Mouse (Mus musculus) activated CD4-positive, CD25-positive, alpha-beta regulatory T cell, adult 4 months (primary cell): ENCODE measurements around the gene Cpa4. TPM values are rescaled to one million over a fixed set of nuclear protein-coding genes. Genes with fewer than 3 reads are reported as not detected.

ENCODE experiments used
- ATAC-seq: one replicate; pipeline ENCODE4 v1.8.0; 2017
- polyA plus RNA-seq, 2 experiments: library from polyadenylated mRNA; unstranded; fragments of 100-300 nt; shearing (Covaris generic); gene quantifications; one replicate each; pipeline ENCODE4 v1.2.1; 2017

Gene Cpa4
- under 1 TPM in 1 of 2 experiments, not detected in 1; 0.16 TPM for polyA plus RNA-seq

DNA sequence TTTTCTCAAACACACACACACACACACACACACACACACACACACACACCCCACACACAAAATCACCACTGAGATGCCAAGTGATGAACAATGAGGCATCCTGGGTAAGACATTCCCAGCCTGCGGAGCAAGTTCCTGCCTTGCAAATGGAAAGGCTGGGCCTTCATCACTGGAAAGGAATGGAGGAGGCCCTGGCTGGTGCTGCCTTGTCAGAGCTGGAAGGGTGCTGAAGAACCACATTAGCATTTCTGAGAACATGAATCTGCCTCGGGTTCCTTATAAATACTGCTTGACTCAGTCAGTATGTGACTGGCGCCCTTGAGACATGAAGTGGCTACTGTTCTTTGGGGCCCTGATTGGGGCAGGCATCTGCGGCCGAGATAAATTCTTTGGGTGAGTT, at the start of gene Cpa4:
Gene Cpa4, plus strand, starts transcription at position 301 of the 400 bp plus-strand sequence.
- ATAC-seq = no peak

DNA sequence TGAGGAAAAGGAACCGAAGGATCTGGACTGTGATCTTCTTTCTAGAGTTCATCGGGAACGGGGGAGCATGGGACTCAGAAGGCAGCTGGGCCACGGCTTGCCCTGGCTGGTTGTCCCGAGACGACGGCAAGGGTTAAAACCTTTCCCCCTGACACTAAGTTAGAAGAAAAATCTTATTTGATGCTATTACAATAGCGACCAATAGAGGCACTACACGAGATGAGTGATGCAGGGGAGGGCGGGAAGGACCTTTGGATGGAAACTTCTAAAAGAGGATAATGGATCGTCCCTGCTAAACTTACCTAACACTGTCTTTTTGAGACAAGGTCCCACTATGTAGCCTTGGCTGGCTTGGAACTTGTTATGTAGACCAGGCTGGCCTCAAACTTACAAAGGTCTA, 47.8 kb upstream of the Cpa4 start:
- no peak for ATAC-seq

DNA sequence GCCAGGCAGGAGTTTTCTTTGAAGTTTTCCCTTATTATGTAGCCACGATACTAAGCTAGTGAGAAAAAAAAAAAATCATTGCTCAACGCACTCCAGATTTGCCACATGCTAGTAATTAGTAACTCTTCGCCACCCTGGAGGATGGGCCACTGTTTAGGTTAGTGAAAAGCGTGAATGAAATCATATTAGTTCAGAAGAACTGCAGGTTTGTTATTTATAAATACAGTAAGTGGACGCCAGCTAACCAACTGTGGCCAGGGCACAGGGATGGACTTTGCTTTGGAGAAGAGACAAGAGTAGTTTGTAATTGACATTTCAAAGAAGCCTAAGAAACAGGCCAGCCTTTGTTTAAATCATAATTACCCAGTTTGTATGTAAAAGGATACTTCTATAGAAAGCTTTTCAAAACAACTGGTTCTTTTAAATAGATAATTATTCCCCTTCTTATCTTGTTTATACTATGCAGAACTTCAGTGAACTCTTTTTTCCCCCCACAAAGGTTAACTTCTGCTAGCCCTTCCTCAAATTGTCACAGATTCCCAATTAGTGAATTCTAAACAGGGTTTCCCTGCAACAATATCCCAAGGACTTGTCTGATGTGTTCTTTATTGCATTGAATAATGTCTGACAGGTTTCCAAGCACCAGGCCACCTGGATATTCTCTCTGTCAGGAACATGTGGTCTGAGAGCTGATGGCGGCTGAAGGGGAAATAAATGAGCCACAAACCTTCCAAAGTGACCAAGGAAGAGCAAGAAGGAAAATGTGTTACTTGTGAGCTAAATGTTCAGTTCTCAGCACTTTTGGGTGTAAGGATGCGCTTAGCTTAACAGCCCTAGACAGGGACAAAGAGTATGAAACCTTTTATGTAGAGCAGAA, 42.5 kb upstream of the Cpa4 start:
- no peak for ATAC-seq

DNA sequence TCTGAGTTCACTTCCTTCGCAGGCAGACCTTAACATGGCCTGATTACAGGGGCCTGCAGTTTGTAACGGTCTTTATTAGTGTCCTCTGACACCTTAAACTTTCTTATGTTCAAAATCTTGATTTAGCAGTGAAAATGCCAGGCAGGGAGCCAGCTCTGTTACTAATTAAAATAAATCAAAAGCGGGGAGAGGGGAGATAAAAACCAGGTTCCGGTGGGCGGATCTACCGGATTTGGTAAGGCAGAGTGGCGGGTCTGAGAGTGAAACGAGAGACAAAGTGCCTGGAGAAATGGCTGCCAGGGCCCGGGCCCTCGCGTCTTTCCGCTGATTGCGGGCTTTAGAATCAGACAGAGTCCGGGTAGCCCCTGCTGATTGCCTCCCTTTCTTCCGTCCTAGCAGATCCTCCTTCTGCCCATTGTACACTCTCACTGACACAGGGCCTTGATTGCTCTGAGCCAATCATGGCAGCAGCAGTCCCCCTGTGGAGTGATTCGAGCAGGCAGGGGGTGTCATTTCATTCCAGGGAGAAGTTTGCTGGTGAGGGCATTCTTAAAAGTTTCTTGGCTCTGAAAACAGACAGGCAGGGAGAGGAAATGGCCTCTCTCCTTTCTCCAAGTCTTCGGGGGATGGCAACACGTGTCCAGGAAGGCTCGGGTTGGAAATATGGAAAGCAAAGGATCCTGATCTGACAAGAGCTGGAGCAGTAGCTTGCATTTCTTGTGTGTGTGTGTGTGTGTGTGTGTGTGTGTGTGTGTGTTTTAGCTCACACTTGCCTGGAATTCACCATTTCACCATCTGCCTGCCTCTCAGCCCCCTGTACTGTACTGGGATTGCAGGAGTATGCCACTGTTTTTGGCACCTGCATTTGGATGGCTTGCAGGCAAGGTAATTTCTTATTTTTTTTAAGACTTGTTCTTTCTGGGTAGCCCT, 41.3 kb upstream of the Cpa4 start:
- no peak for ATAC-seq

DNA sequence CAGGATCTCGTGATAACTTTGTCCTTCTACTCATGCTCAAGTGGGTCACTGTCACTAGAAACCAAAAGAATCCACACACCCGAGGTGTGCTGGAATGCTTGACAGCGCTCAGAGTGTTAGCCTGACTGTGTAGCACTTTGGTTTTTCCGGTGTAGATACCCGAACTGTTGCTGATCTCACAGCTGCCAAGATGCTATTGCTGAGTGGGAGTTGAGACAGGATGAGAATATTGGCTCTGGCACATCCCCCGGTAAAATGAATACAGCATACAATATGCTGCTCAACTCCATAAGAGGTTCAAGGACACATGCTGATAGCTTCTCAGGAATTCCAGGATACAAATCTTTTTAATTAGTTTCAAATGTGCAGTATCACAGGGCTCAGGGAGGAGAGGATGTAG, 39.4 kb upstream of the Cpa4 start:
- ATAC-seq = no peak

DNA sequence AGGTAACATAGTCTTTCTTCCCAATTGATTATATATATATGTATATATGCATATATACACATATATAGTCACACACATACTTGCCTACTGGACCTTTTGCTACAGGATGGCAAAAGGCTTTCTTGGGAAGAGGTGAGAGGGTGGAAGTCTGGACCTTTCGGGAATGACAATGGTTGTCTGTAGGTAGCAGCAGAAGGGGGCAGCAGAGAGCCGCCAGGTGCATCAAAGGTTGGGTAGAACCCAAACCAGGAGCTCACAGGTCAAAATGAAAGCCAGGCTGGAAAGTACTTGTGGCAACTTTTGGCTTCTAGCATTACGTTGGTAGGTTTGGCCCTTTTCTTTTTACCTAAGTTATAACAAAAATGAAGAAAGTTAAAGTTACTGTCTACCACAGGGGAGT, 32.8 kb upstream of the Cpa4 start:
- ATAC-seq = no peak

DNA sequence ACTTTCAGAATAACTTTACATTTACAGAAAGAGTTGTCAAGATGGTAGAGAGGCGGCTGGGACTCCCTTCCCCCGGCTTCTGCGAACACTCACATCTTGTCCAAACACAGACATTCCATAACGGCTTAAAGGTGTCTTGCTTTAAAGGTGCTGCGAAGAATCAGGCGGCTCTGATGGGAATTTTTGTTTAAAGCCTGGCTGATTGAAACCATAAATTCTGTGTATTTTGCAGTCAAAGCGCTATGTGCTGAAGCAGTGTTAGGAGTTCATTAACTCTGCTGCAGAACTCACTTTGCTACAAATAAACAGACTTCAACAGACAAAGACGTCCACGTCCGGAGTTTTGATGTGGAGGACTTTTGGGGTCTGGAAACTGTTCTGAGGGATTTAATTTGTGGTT, 29.9 kb upstream of the Cpa4 start:
- ATAC-seq = no peak

DNA sequence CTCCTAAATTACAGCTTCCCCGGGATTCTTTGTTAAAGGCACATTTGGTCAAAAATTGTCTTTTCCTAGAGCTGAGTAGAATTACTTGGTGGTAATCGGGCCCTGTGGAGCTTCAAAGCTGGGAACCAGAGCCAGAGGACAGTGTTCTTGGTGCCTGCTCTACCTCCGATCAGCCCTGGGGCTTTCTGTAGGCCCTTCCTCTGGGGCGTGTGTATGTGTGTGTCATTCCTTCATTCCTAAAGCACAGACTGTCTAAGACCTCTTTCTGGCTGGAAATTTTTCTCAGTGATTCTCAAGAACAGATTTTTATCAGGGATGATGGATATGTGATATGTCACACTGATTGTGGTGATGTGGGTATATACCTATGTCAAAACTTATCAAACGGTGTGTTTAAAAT, 29.4 kb upstream of the Cpa4 start:
- ATAC-seq = no peak

DNA sequence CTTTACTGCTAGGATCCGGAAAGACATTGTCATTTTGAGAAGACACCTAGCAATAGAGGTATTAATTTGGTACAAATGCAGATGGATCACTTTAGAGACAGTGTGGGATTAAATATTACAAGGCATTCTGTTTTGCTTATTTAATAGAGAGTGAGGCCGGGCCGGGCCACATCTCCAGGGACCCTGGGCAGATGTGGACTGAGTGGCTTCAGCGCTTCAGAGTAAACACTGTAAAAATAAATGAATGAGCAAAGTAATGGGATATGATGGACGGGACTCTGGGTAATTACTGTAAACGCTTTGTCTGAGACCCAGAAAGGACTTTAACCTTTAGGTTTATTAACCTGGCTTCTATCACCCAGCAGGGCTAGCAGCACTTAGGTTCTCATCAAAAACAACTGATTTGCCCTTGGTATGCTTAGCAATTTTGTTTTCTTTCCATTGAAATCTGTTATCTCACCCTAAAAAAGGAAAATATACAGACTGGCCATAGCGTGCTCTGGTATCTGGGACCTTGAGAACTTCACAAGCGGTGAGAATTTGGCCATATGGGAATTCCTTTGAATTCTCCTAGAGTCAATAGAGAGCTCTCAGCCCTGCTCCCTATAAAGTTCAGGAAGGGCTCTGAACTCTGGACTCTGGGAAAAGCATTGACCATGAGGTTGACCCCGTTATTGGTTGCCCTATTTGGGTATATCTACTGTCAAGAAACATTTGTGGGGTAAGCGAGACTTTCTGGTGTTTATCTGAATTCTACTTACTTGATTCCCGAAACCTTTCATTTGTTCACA, 27.0 kb upstream of the Cpa4 start, which contains the start of gene Cpa2:
Gene Cpa2, plus strand, starts transcription at position 574 of the 791 bp plus-strand sequence.
- ATAC-seq = no peak

DNA sequence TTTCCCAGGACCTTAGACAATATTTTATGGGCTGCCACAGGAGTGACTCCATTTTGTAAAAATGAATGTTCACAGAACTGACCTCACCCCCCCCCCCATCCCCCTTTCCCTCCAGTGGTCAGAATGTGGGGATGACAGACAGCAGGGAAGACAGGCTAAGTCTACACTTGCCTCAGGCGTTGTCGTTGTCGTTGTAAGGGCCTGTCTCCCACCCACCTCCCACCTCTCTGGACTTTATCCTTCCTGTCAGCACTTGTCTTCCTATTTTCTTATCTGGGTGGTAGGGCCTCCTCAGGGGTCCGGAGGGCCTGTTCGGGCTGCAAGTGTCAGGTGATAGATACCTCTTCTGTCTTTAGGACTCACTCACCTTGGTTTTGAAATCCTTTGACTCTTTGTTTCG, 25.9 kb upstream of the Cpa4 start:
- no peak for ATAC-seq

DNA sequence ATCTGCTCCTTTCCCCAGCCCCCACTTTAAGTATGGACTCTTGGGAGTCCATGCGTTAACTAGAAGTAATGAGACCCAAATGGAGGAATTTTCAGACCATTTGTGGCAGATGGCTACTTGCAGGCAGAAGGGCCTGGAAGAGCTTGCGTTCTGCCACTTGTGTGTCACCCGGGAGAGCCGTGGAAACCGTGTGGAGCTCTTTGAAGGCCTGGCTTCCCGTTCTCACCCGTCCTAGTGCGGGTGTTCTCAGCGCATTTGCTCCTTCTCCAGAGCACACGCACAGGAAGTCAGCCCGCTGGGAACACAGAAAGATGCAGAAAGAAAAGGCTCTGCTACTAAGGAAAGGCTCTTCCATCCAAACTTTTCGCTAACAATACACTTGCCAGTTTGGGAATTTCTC, 25.1 kb upstream of the Cpa4 start:
- ATAC-seq = no peak

DNA sequence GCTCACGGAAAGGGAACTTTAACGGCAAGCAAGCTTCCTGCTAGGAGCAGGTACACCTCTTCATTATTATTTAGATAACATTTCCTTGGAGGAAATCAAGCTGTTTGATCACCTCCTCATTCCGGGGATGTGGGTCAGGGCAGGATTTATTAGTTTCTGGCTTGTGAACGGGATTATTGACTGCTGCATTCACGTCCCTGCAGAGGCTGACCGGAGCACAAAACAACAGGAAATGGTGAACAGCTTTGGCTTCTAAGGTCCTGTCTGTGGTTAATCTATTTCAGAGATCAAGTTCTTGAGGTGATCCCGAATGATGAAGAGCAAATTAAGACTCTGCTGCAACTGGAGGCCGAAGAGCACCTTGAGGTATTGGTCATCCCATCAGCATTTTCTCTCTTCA, 24.3 kb upstream of the Cpa4 start:
- ATAC-seq = no peak

DNA sequence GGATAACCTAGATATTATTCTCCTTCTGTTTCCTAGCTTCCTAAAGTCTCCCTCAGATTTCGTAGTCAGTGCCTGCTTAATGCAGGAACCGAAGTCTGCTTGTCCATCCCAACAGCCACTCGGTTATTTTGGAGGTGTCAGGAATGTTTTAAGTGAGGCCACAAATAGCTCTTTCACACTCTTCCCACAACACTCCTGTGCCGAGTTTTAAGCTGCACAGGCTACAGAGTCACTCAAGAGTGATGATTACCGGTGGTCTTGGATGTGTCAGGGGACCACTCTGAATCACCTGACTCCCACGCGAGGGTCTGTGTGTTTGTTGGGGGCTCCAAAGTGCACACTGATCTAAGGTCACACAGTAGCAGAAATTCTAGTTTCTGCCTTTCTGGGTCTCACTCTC, 22.5 kb upstream of the Cpa4 start:
- no peak for ATAC-seq

DNA sequence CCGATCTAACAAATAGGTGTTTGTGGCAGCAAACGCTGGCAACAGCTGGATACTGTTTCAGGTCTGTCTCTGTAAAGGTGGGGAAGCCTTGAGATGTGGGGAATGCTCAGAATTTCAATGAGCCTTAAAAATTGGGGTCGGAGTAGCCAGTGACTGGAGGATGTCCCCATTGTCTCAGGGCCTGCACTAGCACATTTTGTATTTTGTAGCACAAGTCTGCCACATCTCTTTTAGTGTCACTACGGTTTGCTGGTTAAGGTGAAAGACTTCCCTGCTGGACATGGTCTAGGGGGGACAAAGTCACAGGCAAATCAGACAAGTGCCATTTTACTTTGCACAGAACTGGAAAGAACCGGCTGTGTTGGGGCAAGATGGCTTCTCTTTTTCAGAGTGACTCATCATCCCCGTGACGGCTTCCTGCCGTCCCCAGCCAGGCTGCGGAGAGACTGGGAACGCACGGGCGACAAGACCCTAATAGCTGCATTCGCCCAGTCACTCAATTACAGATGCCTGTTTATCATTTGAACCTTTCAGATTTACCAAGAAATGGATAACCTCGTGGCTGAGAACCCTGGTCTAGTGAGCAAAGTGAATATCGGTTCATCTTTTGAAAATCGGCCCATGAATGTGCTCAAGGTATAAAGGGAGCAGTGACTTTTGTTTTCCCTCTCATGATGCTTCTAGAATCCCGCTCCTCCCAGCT, 21.4 kb upstream of the Cpa4 start:
- ATAC-seq = peak; percentile 85

DNA sequence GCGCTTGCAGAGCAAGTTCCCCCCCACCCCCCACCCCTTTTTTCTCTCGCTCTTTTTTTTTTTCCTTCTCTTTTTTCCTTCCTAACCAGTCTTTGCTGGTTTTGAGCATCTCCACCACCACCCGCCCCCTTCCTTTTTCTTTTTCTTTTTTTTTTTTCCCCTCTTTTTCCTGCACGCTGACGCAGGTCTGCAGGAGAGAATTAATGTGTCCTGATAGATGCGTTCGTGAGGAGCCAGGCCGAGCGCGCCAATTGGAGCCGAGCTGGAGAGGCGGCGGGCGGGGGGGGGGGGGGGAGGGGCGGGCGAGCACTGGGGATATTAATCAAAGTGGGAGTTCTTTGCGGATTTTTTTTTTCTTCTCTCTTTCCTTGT, 20.9 kb upstream of the Cpa4 start:
- no peak for ATAC-seq

DNA sequence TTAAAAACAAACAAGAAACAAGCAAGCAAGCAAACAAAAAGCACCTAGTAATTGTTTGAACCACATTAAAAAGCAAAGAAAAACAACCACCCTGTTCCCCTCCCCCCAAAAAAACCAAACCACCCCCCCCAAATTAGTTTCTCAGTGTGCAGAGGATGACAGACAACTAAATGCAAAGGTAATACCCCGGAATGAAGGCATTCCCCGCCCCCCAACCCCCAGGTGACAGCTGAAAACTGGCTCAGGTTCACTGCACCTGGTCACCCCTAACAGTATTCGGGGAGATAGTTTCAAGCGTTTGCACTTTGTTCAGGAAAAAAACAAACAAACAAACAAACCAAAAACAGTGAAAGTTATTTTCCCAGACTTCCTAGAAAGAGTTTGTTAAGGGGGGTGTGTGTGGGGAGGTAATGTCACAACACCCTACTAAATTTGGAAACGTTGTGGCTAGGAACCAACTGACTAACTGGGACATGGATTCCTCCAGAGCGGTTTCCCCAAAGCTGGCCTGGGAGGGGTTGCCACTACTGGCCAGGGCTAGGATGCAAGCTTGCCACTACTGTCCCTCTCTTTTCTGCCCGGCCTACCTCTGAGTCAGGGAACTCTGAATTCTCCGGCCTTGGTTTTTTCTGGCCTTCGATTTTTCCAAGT, 20.4 kb upstream of the Cpa4 start:
- ATAC-seq = no peak

DNA sequence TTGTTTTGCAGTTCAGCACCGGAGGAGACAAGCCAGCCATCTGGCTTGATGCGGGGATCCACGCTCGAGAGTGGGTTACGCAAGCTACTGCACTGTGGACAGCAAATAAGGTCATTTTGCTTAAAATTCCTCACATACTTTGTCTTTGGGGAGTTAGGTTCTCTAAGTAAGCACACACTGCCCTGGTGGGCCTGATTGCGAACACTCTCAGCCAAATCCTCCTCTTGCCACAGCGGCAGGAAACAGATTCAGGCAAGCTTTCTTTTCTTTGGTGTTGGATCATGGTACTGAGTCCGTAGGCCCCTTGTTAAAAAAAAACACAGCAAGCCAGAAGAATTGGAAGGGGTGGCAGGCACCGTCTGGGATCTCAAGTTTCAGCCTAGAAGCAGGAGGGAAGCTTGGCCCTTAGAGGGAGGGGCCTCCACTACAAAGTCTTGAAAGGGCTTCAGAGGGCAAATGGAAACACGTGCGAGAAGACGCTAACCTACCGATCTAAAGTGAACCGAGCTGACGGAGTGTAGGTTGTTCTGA, 18.9 kb upstream of the Cpa4 start:
- no peak for ATAC-seq

DNA sequence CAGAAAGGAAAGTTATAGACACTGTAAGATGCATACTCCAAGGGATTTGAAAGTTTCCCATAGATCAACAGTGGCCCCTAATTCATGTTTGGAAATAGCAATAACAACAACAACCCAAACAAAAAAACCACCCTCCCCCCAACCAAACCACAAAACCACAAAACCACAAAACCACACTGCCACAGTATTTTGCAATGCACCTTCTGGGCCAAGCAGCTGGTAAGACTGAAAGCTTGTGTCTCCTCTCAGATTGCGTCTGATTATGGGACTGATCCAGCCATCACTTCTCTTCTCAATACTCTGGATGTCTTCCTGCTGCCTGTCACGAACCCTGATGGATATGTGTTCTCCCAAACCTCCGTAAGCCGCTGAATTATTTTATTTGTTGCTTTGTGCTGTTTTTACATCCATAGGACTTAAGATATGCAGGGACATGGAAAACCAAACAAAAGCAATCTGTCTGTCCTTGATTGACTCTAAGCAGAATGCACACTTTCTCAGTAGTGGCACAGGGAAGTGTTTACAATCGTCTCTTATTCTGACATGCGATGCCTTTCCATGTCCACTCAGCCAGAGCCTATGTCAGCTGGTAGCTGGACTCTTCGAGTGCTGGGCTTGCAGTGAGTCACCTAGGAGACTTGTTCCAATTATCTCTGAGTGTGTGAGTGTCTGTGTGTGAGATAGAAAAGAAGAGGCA, 17.5 kb upstream of the Cpa4 start:
- no peak for ATAC-seq

DNA sequence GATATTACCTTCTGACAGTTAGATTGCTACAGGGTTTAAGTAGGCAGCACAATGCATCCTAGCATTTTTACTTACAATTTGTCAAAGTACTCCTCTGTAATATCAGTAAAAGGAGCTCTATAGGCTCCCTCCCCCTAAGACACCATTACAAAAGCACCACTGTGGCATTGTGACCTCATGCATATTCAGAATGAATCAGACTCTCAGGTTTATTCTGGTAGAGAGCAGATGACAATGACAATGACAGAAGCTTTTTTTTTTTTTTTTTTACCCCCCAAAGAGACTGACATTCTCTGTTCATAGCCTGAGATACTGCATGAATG, 17.0 kb upstream of the Cpa4 start:
- ATAC-seq = no peak

DNA sequence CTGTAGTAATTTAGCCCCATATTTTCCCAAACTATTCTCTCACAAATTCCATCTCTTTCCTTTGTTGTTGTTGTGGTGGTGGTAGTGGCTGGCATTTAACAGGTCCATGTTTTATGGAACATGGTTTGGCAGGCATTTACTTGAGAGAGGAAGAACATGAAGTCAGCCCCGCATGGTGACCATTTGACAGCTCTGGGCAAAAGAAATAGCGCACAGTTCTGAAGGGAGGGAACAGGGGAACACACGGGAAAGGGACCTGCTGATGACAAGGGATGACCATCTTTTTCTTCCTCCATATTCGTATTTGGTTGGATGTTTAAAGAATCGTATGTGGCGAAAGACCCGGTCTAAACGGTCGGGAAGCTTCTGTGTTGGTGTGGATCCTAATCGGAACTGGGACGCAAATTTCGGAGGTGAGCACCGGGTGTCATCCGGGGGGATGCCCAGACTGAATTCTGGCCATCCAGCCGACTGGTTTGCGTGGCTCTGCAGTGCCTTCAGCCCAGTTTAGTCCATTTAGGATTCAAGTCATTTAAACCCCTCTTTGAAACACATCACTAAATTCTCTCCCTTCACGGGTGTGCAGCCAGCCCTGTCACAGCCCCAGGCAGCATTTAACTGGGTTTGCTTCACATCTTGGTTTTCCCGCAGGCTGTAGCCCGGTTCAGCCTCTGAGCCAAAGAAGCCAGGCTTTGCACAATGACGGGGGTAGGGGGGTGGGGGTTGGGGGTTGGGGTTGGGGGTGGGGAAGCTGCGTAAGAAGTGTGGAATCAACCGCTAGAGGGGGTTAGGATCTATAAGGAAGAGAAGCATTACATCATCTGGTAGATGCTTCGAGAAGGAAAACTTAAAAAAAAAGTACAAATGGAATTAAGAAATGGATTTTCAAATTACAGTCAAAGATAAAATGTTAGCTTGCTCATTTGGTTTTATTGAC, 16.3 kb upstream of the Cpa4 start:
- no peak for ATAC-seq
